Mouse (Mus musculus) limb, embryonic 10.5 days (tissue): ENCODE data around the gene Zfp185. TPM values are rescaled to one million over a fixed set of nuclear protein-coding genes. Genes with fewer than 3 reads are reported as not detected.
A peak's percentile ranks its signal among the peaks of the same experiment; 100 is the strongest.

ENCODE experiments used
- DNase-seq: peaks from one replicate; pipeline ENCODE4 v3.0.0-alpha.2; 2017; ENCODE audit warnings: low spot score
- H3K27ac ChIP-seq: fragments of 300-500 bp; sonication (generic); 2 replicates; pipeline ENCODE4 v1.5.1; 2016; ENCODE audit warnings: mild to moderate bottlenecking
- H3K27me3 ChIP-seq: fragments of 300-500 bp; sonication (generic); 2 replicates; pipeline ENCODE4 v1.6.1; 2016; ENCODE audit warnings: low read depth, mild to moderate bottlenecking; ENCODE audit not compliant: poor library complexity, severe bottlenecking
- H3K36me3 ChIP-seq: fragments of 300-500 bp; sonication (generic); 2 replicates; pipeline ENCODE4 v1.6.1; 2016; ENCODE audit warnings: mild to moderate bottlenecking, moderate library complexity
- H3K4me1 ChIP-seq: fragments of 300-500 bp; sonication (generic); 2 replicates; pipeline ENCODE4 v1.6.1; 2016
- H3K4me3 ChIP-seq: fragments of 300-500 bp; sonication (generic); 2 replicates; pipeline ENCODE4 v1.5.1; 2016; ENCODE audit warnings: mild to moderate bottlenecking, moderate library complexity
- H3K9me3 ChIP-seq: fragments of 300-500 bp; sonication (generic); replicated peaks from 2 replicates; pipeline ENCODE4 v1.6.1; 2016; ENCODE audit warnings: mild to moderate bottlenecking
- WGBS: fragments of 180-500 bp; shearing (Covaris S2); methylation state at CpG from one replicate; pipeline ENCODE4 v1.1.7; 2016; 5-methylcytosine and 5-hydroxymethylcytosine counted together
- polyA plus RNA-seq: library from polyadenylated mRNA; unstranded; fragments of >200 nt; fragmentation: Nextera tagmentation; extraction: Ambion mirVana; gene quantifications from 2 replicates; pipeline ENCODE4 v1.2.1, GENCODE M21; 2016

The Zfp185 gene
- 2.5 and 3.9 TPM in 2 replicates for polyA plus RNA-seq

GRCm38 (mm10) chrX:72986841-72987519 lies at the start of gene Zfp185:
TSS of gene Zfp185 (plus strand) at chrX:72987339.
- peak; percentile 67 for DNase-seq
- Histone ChIP-seq H3K27me3 (peaks cover 95% of the 10 kb centered on the region), H3K36me3 (no peaks in the 10 kb centered on the region), H3K9me3 (no peaks in the 10 kb centered on the region), H3K4me3 (peak within 1 kb of the TSS; percentile 55), H3K4me1 (no peaks in the 10 kb centered on the region), H3K27ac (peak within 1 kb of the TSS; percentile 77)
- 13% methylated on average over 38 of the region's 45 CpGs for WGBS

GRCm38 (mm10) chrX:72953464-72953863 lies 33.7 kb upstream of the Zfp185 start:
- no peak overlapping the region for H3K4me3 ChIP-seq
- peaks cover 69% of the 10 kb centered on the region for H3K36me3 ChIP-seq
- H3K27me3 ChIP-seq = 0 out of 2 replicates have a peak, but pooled peaks cover 3% of the 10 kb centered on the region
- H3K27ac ChIP-seq = no peak overlapping the region
- DNase-seq = no peak
- H3K9me3 ChIP-seq = no peaks in the 10 kb centered on the region
- WGBS = 88% methylated on average over 4 of the region's 4 CpGs
- no peaks in the 10 kb centered on the region for H3K4me1 ChIP-seq

DNA sequence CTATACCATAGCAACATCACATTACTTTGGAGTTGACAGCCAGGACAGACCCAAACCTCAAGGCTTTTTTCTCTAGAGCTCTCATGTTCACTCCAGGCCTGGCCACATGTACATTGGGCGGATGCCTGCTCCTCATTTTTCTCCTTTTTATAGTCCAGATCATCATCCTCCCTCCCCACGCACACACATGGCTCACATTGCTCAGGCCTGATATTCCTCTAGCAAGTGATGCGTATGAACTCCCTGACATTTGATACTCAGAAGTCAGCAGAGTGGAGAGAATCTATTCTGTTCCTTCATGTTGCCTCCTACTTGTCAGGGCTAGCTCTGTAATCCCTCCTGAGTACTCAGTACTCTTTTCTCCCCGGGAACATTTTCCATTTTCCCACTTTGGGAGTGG lies 30.7 kb upstream of the Zfp185 start:
- H3K4me3 ChIP-seq = no peak overlapping the region
- H3K27ac ChIP-seq = no peak overlapping the region
- no peaks in the 10 kb centered on the region for H3K4me1 ChIP-seq
- H3K9me3 ChIP-seq = no peaks in the 10 kb centered on the region
- 95% methylated on average over 4 of the region's 4 CpGs for WGBS
- H3K36me3 ChIP-seq = peaks cover 67% of the 10 kb centered on the region
- no peak for DNase-seq
- peaks cover 9% of the 10 kb centered on the region; the same call in 1 of the 2 replicates for H3K27me3 ChIP-seq

GRCm38 (mm10) chrX:72960431-72960830 lies 26.7 kb upstream of the Zfp185 start:
- Histone ChIP-seq H3K4me3 (no peak overlapping the region), H3K36me3 (peaks cover 39% of the 10 kb centered on the region), H3K27ac (no peak overlapping the region), H3K27me3 (peaks cover 32% of the 10 kb centered on the region; the same call in 1 of the 2 replicates), H3K4me1 (no peaks in the 10 kb centered on the region), H3K9me3 (no peaks in the 10 kb centered on the region)
- no peak for DNase-seq
- 90% methylated on average over 4 of the region's 4 CpGs for WGBS

- Histone ChIP-seq H3K4me1 (no peaks in the 10 kb centered on the region), H3K9me3 (no peaks in the 10 kb centered on the region), H3K4me3 (no peak overlapping the region), H3K27me3 (peaks cover 38% of the 10 kb centered on the region), H3K36me3 (peaks cover 29% of the 10 kb centered on the region), H3K27ac (no peak overlapping the region)
- DNase-seq = no peak
- 78% methylated on average over 3 of the region's 3 CpGs for WGBS
Observed at GRCm38 (mm10) chrX:72961511-72961910, 25.6 kb upstream of the Zfp185 start.

GRCm38 (mm10) chrX:72962743-72963142 lies 24.4 kb upstream of the Zfp185 start:
- no peak for DNase-seq
- Histone ChIP-seq H3K27ac (no peak overlapping the region), H3K4me3 (no peak overlapping the region), H3K27me3 (peaks cover 49% of the 10 kb centered on the region), H3K9me3 (no peaks in the 10 kb centered on the region), H3K4me1 (no peaks in the 10 kb centered on the region), H3K36me3 (peaks cover 19% of the 10 kb centered on the region; the same call in 1 of the 2 replicates)
- 84% methylated on average over 3 of the region's 3 CpGs for WGBS

DNA sequence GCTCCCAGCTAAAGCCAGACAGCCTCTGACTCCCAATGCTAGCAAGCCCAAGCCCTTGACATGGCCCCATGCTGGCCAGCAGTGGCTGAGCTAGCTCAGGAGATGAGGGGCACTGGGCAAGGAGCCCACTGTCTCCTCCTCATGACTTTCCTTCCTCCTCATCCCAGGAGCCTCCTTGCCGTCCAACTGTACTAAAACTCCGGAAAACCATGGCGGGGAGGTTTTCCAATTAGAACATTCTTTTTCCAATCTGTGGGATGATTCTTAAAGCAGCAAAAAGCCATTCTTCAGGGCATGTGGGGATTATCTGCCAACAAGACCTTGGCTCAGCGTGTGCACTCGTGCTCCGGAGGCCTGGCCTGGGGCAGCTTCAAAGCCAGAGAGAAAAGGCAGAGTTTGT lies 4.3 kb upstream of the Zfp185 start:
- DNase-seq = no peak
- Histone ChIP-seq H3K27ac (no peak overlapping the region), H3K4me1 (no peaks in the 10 kb centered on the region), H3K9me3 (no peaks in the 10 kb centered on the region), H3K4me3 (no peak overlapping the region), H3K27me3 (peaks cover 93% of the 10 kb centered on the region), H3K36me3 (no peaks in the 10 kb centered on the region)
- WGBS = 83% methylated on average over 6 of the region's 6 CpGs

GRCm38 (mm10) chrX:72985607-72986006 lies 1.5 kb upstream of the Zfp185 start:
- peaks cover 97% of the 10 kb centered on the region for H3K27me3 ChIP-seq

DNA sequence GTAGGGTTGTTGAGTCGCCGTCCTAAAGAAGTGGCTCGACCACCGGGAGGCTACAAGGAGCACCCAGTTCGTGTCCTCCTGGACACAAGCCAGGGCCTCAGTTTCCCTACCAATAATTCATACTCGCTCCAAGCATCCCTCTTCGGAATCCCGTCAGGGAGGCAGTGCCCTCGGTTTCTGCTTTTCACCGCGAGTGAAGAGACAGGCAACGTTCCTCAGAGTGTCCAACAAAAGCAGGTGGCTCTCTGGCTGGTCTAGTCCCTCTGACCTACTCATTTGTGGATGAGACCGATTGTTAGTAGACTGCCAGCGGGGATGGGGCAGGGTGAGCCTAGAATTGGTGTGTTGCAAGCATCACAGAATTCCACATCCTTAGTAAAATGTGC lies 374 bp downstream of the Zfp185 start:
- peak overlapping the region; percentile 77 for H3K27ac ChIP-seq
- H3K27me3 ChIP-seq = peaks cover 95% of the 10 kb centered on the region
- H3K9me3 ChIP-seq = no peaks in the 10 kb centered on the region
- H3K36me3 ChIP-seq = no peaks in the 10 kb centered on the region
- H3K4me1 ChIP-seq = no peaks in the 10 kb centered on the region
- peak overlapping the region; percentile 55 for H3K4me3 ChIP-seq
- DNase-seq = no peak
- 33% methylated on average over 14 of the region's 14 CpGs for WGBS

More at GRCm38 (mm10) chrX:72985607-72986006, 1.5 kb upstream of the Zfp185 start:
- Histone ChIP-seq H3K4me3 (no peak overlapping the region), H3K9me3 (no peaks in the 10 kb centered on the region), H3K36me3 (no peaks in the 10 kb centered on the region), H3K27ac (no peak overlapping the region), H3K4me1 (no peaks in the 10 kb centered on the region)
- no peak for DNase-seq
- WGBS = 92% methylated on average over 2 of the region's 2 CpGs

GRCm38 (mm10) chrX:72988431-72988830 lies 1.3 kb downstream of the Zfp185 start:
- no peak for DNase-seq
- Histone ChIP-seq H3K4me3 (no peak overlapping the region), H3K27ac (no peak overlapping the region), H3K9me3 (no peaks in the 10 kb centered on the region), H3K27me3 (peaks cover 92% of the 10 kb centered on the region), H3K36me3 (no peaks in the 10 kb centered on the region), H3K4me1 (no peaks in the 10 kb centered on the region)
- WGBS = 92% methylated on average over 3 of the region's 3 CpGs

- H3K27ac ChIP-seq = no peak overlapping the region
- H3K27me3 ChIP-seq = peaks cover 89% of the 10 kb centered on the region
- DNase-seq = no peak
- no peaks in the 10 kb centered on the region for H3K36me3 ChIP-seq
- H3K9me3 ChIP-seq = no peaks in the 10 kb centered on the region
- 79% methylated on average over 3 of the region's 3 CpGs for WGBS
- H3K4me1 ChIP-seq = no peaks in the 10 kb centered on the region
- H3K4me3 ChIP-seq = no peak overlapping the region
Observed at GRCm38 (mm10) chrX:72990581-72990980, 3.4 kb downstream of the Zfp185 start.

GRCm38 (mm10) chrX:72992291-72992919 lies 5.3 kb downstream of the Zfp185 start:
- no peak overlapping the region for H3K4me3 ChIP-seq
- no peak overlapping the region for H3K27ac ChIP-seq
- 56% methylated on average over 5 of the region's 5 CpGs for WGBS
- H3K36me3 ChIP-seq = no peaks in the 10 kb centered on the region
- DNase-seq = no peak
- no peaks in the 10 kb centered on the region for H3K9me3 ChIP-seq
- no peaks in the 10 kb centered on the region for H3K4me1 ChIP-seq
- peaks cover 81% of the 10 kb centered on the region for H3K27me3 ChIP-seq

DNA sequence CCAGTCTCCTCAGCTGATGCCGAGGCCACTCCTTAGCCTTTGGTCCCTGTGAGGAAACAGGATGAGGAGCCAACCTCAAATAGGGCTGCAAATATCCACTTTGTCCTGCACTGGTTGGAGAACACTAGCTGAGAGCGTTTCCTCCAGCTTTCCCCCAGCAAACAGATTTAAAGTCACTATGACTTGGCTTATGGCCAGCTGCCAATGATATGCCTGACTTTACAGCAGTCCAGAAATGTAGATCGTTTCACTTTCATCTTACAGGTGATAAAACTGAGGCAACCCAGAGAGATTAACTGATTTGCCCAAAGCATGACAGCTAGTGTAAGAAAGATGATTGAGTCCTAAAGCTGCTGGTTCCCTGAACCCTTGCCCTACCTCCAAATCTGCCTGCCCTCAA lies 8.4 kb downstream of the Zfp185 start:
- WGBS = 83% methylated on average over 3 of the region's 3 CpGs
- no peak for DNase-seq
- Histone ChIP-seq H3K9me3 (no peaks in the 10 kb centered on the region), H3K36me3 (no peaks in the 10 kb centered on the region), H3K4me1 (no peaks in the 10 kb centered on the region), H3K4me3 (no peak overlapping the region), H3K27ac (no peak overlapping the region), H3K27me3 (peaks cover 81% of the 10 kb centered on the region)
